Mouse (Mus musculus) spleen, adult 12 weeks (tissue): Measurements from ENCODE around the gene Zkscan2.

Source experiments
- DNase-seq: peaks from one replicate; pipeline ENCODE4 v3.0.0; 2022; ENCODE audit warnings: low spot score

Gene Zkscan2

DNA sequence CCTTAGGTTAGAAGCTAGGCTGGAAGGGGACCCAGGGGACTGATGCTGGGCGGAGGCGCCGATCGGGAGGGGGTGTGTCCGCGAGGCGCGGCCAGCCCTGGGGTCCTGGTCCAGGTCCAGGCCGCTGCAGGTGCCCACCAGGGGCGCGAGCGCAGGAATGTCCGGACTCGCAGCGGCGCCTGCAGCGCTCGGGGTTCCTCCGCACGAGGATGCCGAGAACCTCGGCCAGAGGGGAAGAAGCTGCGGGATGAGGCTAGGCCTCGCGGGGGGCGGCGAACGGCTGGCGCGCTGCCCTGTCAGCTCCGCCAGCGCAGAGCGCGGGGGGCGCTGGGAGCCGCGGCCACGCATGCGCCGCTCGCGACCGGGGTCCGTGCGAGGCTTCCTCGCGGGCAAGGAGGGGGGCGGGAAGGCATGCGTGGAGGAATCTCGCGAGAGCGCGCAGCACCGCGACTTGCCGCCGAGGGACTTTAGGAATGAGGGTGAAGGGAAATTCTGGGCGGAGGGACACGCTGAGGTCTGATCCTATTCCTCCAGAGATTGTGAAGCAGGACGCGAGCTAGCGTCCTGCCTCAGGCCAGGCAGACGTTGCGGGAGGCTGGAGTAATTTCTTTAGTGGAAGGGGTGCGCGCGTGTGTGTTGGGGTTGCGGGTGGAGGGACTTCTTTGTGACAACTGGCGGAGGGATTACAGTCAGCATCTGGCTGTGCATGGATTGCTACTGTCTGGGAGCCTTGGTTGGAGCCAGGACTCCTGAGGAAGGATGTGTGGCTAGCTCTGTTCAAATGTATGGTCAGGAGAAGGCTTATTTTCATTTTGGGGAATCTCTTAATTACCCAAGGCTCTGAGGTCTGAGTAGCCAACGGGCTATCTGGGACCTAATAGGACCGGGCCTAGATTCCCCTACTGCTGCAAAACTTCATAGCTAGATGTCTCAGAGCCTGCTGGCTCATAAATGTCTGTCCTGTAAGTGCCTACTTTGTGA is at the start of gene Zkscan2:
Gene Zkscan2 (minus strand): TSS at position 211 of the 981 bp plus-strand sequence.
- DNase-seq: no peak

- DNase-seq: no peak
Measured at GRCm38 (mm10) chr7:123529190-123529589, 28.9 kb upstream of the Zkscan2 start.

GRCm38 (mm10) chr7:123525761-123526160 is 25.5 kb upstream of the Zkscan2 start:
- DNase-seq: no peak

GRCm38 (mm10) chr7:123524218-123524861 is 24.1 kb upstream of the Zkscan2 start:
- peak; percentile 2 for DNase-seq

GRCm38 (mm10) chr7:123507946-123508345 is 7.7 kb upstream of the Zkscan2 start:
- no peak for DNase-seq

- DNase-seq: no peak
Measured at GRCm38 (mm10) chr7:123503358-123503757, 3.1 kb upstream of the Zkscan2 start.

DNA sequence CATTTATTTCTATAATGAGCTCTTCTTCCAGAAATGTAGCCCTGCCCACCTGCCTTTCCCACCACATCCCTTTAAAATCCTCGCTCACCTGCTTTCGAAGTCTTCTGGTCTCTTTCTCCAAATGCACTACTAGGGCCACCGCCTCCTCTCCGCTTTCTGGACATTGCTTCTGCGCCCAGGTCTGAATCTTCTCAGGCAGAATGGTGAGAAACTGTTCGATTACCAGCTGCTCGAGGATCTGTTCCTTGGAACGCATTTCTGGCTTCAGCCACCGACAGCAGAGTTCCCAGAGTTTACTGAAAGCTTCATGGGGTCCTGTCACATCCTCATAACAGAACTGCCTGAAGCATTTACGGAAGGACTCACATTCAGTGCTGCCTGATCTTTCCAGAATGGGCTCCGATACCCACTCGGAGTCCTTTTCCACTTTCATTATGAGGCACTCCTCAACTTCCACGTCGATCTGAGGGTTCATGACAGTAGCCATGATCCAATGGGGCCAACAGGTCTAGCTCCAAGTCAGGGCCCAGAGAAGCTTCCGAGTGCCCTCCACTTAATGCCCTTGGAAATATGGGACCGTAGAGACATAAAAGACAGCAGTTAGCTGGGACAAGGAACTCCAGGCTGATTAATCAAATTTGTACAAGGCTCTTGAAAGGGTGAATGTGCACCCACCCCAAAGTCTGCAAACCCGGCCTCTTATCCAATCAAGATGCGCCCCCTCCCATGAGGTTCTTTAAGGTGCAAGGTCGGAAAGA is 589 bp downstream of the Zkscan2 start:
- DNase-seq: no peak

GRCm38 (mm10) chr7:123487703-123488102 is 12.5 kb downstream of the Zkscan2 start:
- DNase-seq: no peak

GRCm38 (mm10) chr7:123467961-123468360 is 32.3 kb downstream of the Zkscan2 start:
- DNase-seq: no peak

DNA sequence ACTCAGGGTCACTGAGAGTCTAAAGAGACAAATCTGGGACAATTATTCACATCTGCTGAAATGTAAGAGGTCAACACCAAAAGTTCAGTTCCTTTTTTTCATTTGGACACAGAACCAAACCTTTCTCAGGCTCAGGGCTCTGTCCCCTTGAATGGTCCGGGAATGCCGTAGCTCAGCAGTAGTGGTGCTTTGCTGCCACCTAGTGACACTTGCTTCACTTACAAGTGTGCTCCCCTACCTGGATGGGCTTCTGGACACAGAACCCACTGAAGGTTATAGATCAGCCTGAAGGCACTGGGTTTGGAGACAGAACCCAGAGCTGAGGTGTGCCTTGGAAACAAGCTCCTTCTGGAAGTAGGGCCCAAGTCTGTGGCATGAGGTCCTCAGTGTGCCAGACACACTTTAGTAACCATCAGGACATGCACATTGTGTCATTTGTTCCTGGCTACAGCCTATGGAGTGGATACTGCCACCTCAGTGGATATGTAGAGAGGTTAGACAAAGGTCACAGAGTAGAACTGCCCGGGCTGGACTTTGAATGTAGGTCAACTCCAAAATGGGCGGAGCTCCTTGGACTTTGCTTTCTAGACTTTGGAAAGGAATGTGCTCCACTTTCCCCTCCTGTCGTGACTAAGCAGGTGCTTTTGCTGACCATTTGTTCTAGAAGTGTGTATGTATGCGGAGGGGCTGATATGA is 34.4 kb downstream of the Zkscan2 start:
- DNase-seq: peak; percentile 42

DNA sequence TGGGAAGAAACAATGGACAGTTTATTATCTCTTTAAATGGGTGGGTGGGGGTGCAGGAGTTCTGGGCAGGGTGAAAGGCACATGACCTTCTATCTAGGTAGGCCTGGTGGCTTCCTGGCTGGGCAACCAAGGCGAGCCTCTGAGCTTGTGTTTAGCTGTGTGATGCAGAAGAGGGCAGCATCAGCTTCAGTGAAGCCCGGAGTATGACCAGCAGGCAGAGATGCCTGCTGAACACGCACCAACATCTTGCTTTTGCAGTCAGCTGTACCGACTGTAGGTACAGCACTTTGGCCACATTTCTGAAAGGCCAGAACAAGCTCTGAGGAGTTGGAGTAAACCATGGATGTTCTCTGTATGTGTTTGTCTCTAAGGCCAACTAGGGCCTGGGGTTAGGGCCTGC is 36.7 kb downstream of the Zkscan2 start:
- DNase-seq: no peak

GRCm38 (mm10) chr7:123462070-123462501 is 38.2 kb downstream of the Zkscan2 start, which contains the start of gene Aqp8:
TSS of gene Aqp8 (plus strand) at chr7:123462291.
- peak; percentile 45 for DNase-seq

DNA sequence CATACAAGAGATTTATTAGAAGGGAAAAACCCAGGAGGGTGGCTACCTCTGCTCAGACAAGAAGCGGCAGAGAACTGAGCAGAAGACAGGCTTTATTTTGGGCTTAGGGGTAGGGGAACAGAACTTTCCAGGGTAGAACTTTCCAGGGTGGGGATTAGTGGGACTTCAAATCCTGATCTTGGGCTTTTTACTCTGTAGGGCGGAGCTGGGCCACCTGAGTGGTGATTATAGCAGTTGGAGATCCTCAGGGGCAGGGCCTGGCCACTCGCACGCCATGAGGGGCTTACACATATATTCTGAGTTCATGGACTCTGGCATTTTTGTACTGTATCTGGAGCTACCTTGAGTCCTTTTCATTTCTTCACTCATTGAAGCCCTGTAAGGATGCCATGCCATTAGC is 38.9 kb downstream of the Zkscan2 start:
- DNase-seq: no peak

- no peak for DNase-seq
Measured at GRCm38 (mm10) chr7:123459247-123459646, 41.0 kb downstream of the Zkscan2 start.

DNA sequence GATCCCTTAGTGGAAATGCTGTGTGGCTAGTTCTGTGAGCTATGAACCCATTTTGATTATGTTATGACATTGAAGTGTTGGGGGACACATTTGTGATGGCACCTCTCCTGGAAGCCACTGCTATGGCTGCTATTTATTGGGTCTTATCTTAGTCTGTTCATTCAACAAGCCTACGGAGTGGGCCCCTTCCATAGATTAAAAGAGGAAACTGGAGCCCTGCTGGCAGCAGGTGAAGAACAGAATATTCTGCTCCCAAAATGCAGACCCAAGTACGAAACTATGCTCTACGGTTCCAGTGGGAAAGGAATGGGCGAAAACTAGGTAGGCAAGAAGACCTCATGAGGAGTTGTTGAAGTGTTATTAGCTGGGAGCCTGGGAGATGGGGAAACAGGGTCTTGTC is 41.9 kb downstream of the Zkscan2 start:
- DNase-seq: no peak

GRCm38 (mm10) chr7:123455088-123455487 is 45.2 kb downstream of the Zkscan2 start:
- DNase-seq: no peak

- no peak for DNase-seq
Measured at GRCm38 (mm10) chr7:123453066-123453465, 47.2 kb downstream of the Zkscan2 start.

DNA sequence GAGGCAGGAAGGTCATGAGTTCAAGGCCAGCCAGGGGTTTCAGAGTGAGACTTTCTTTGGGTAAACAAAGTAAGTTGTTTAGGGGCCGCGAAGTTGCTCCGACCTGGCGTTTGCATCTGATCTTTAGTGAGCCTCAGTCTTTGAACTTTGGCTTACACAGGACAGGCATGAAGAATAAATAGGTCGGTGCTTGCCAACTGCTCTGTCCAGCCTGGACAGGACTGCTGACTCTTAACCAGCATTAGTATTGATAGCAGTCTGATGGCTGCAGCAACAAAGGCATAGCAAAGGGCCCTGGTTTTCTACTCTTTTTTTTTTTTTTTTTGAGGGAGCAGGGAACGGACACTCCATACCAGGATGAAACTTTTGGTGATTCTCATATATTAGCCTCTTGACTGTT is 47.7 kb downstream of the Zkscan2 start:
- DNase-seq: no peak

GRCm38 (mm10) chr7:123450515-123450914 is 49.7 kb downstream of the Zkscan2 start:
- no peak for DNase-seq

DNA sequence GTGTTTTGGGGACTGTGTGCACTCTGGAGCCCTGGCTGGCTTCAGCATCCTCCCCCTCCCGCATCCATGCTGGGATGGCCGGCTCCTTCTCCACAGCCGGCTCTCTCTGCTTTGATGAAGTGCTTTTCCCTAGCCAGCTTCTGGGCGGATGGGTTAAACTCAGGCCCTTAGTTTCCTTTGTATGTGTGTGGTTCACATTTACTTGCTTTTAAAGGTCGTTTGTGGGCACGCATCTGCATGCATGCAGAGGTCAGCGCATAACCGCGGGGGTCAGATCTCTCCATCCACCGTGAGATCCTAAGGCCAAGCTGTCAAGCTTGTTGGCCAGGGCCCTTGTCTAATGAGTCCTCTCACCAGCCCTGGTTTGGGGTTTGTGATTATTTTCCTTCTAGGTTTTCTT is 50.6 kb downstream of the Zkscan2 start:
- no peak for DNase-seq

GRCm38 (mm10) chr7:123448794-123449193 is 51.5 kb downstream of the Zkscan2 start:
- no peak for DNase-seq

- no peak for DNase-seq
Measured at GRCm38 (mm10) chr7:123442079-123442478, 58.2 kb downstream of the Zkscan2 start.
